Mouse (Mus musculus) lung, adult 2 months (tissue): ENCODE data around the gene Banf1.

Source experiments
- CTCF ChIP-seq: fragments of 200-500 bp; IDR thresholded peaks from 2 replicates; pipeline ENCODE4 v1.5.1; 2011; ENCODE audit warnings: mild to moderate bottlenecking, low read length, control low read depth; ENCODE audit not compliant: insufficient read depth
- POLR2A ChIP-seq: fragments of 200-500 bp; IDR thresholded peaks from 2 replicates; pipeline ENCODE4 v1.6.1; 2011; ENCODE audit warnings: low read depth, mild to moderate bottlenecking, control low read depth, low read length, borderline replicate concordance; ENCODE audit errors: extremely low read depth

DNA sequence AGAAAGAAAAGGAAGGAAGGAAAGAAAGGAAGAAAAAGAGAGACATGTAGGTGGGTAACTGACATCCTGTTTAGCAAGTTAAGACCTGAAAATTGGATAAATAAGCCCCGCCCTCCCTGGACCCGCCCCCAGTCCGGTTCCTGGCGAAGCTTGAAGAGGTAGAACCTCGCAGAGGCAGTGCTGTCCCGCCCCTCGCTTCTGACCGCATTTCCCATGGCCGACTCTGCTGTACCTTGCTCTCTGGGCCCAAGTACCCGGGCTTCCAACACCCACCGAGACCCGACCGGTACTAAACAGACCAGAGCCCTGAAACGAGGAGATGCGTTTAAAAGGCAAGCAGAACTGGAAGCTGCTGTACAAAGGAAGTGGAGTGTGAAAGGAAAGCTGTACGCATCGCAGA, 43.2 kb downstream of the Banf1 start:
- TF ChIP-seq CTCF (no peak), POLR2A (no peak)
